In the genomic region with DNA sequence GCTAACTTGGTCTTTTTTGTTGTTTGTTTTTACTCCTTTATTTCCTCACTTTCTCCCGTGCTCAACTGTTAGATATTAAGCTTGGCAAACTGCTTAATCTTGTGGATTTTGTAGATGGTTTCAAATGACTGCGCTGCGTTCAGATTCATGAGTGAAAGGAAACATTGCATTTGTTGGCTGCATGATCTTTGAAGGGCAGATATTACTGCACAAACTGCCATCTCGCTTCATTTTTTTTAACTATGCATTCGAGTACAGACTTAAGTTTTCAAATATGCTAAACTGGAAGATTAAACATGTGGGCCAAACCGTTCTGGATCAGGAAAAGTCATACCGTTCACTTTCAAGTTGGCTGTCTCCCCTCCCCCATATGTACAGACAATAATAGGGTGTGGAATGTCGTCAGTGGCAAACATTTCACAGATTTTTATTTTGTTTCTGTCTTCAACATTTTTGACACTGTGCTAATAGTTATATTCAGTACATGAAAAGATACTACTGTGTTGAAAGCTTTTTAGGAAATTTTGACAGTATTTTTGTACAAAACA, we compare ENCODE assay signal across 8 mouse cellular contexts. TPM values are rescaled to one million over a fixed set of nuclear protein-coding genes. Genes with fewer than 3 reads are reported as not detected.
DNase-seq lines count a peak whose midpoint lies in the region; ATAC-seq and TF ChIP-seq lines count a peak whose summit lies in the region.

No protein-coding gene starts in this region.

- no peak for DNase-seq in gastrocnemius, adult 2 months
- no peak for DNase-seq in gastrocnemius, postnatal 4 days (ENCODE audit: low spot score in 2 of 2)
- no peak for DNase-seq in G1E (ENCODE audit: low spot score)
- DNase-seq in forebrain, postnatal 0 days = peak; percentile 11
- DNase-seq in liver, embryonic 11.5 days (ENCODE audit: low spot score) = no peak
- no peak for DNase-seq in stomach, postnatal 0 days (ENCODE audit: low spot score)
- no peak for DNase-seq in thymus, postnatal 10 days (ENCODE audit: low spot score in 2 of 2)
- no peak for DNase-seq in spleen, adult 12 weeks (ENCODE audit: low spot score)

- no peaks in the 10 kb centered on the region for H3K27me3 ChIP-seq in G1E (ENCODE audit: insufficient read depth, low read length)
- no peaks in the 10 kb centered on the region for H3K27me3 ChIP-seq in forebrain, postnatal 0 days (ENCODE audit: insufficient read depth, low read length)
- H3K27me3 ChIP-seq in liver, embryonic 11.5 days (replicated peaks; ENCODE audit: control insufficient read depth, insufficient read depth, low read length) = no peaks in the 10 kb centered on the region
- H3K27me3 ChIP-seq in stomach, postnatal 0 days (ENCODE audit: control insufficient read depth, insufficient read depth, low read length) = no peaks in the 10 kb centered on the region

- intact Hi-C loops in gastrocnemius, adult 2 months (cut with DNase I) = loop anchor here (5.0 to 10.0 kb wide), 2 partner anchors 1088 to 1150 kb away; no protein-coding TSS in a partner anchor

- H3K4me3 ChIP-seq in gastrocnemius, adult 2 months = peak overlapping the region; percentile 93
- peak overlapping the region; percentile 98 for H3K4me3 ChIP-seq in G1E (ENCODE audit: low read depth, low read length)
- peak overlapping the region; percentile 96 for H3K4me3 ChIP-seq in forebrain, postnatal 0 days (ENCODE audit: low read depth, low read length)
- H3K4me3 ChIP-seq in liver, embryonic 11.5 days (ENCODE audit: low read depth, low read length) = peak overlapping the region; percentile 97
- peak overlapping the region; percentile 95 for H3K4me3 ChIP-seq in stomach, postnatal 0 days (ENCODE audit: low read depth, low read length)

- H3K9me3 ChIP-seq in G1E (replicated peaks) = no peaks in the 10 kb centered on the region
- no peaks in the 10 kb centered on the region for H3K9me3 ChIP-seq in forebrain, postnatal 0 days (ENCODE audit: low read length)
- H3K9me3 ChIP-seq in liver, embryonic 11.5 days (ENCODE audit: control insufficient read depth, low read length) = no peaks in the 10 kb centered on the region
- no peaks in the 10 kb centered on the region for H3K9me3 ChIP-seq in stomach, postnatal 0 days (ENCODE audit: control insufficient read depth, low read length)

- TF ChIP-seq EP300 in stomach, postnatal 0 days (optimal IDR thresholded peaks at IDR 0.05) = no peak

- no peak for TF ChIP-seq CTCF in gastrocnemius, adult 2 months (IDR thresholded peaks at IDR 0.05)
- no peak for TF ChIP-seq CTCF in G1E (IDR thresholded peaks at IDR 0.05; ENCODE audit: low read depth, low read length)
- no peak for TF ChIP-seq CTCF in forebrain, postnatal 0 days (IDR thresholded peaks at IDR 0.05; ENCODE audit: low read depth)
- TF ChIP-seq CTCF in stomach, postnatal 0 days (IDR thresholded peaks at IDR 0.05; ENCODE audit: low read depth) = no peak

- peaks cover 62% of the 10 kb centered on the region for H3K4me1 ChIP-seq in G1E (ENCODE audit: insufficient read depth, low read depth, low read length)
- H3K4me1 ChIP-seq in forebrain, postnatal 0 days (ENCODE audit: insufficient read depth) = peaks cover 8% of the 10 kb centered on the region; the same call in 1 of the 2 replicates
- peaks cover 18% of the 10 kb centered on the region for H3K4me1 ChIP-seq in liver, embryonic 11.5 days (replicated peaks; ENCODE audit: control insufficient read depth, insufficient read depth, low read length)
- H3K4me1 ChIP-seq in stomach, postnatal 0 days (replicated peaks; ENCODE audit: control insufficient read depth, insufficient read depth) = no peaks in the 10 kb centered on the region; the same call in 1 of the 2 replicates

- peak overlapping the region; percentile 97 for H3K9ac ChIP-seq in forebrain, postnatal 0 days
- peak overlapping the region; percentile 38; the same call in 1 of the 2 replicates for H3K9ac ChIP-seq in liver, embryonic 11.5 days (ENCODE audit: low read depth, low read length)
- no peak overlapping the region for H3K9ac ChIP-seq in stomach, postnatal 0 days (ENCODE audit: low read length)

- no peak for ATAC-seq in G1E (ENCODE audit: extremely low read depth, insufficient number of reproducible peaks, low FRiP score, poor library complexity, severe bottlenecking)
- ATAC-seq in forebrain, postnatal 0 days = no peak
- no peak for ATAC-seq in liver, embryonic 11.5 days (replicated peaks; ENCODE audit: low FRiP score)
- no peak for ATAC-seq in stomach, postnatal 0 days (ENCODE audit: low FRiP score, low TSS enrichment)

- H3K27ac ChIP-seq in gastrocnemius, adult 2 months = peak overlapping the region; percentile 99
- H3K27ac ChIP-seq in forebrain, postnatal 0 days (ENCODE audit: low read depth, low read length) = no peak overlapping the region
- no peak overlapping the region for H3K27ac ChIP-seq in liver, embryonic 11.5 days (ENCODE audit: low read depth, low read length)
- no peak overlapping the region for H3K27ac ChIP-seq in stomach, postnatal 0 days (replicated peaks)

- H3K4me2 ChIP-seq in forebrain, postnatal 0 days (ENCODE audit: low read depth) = peak overlapping the region; percentile 73
- peak overlapping the region; percentile 94 for H3K4me2 ChIP-seq in liver, embryonic 11.5 days
- peak overlapping the region; percentile 84 for H3K4me2 ChIP-seq in stomach, postnatal 0 days (replicated peaks; ENCODE audit: low read depth)

- H3K36me3 ChIP-seq in G1E (replicated peaks) = peaks cover 18% of the 10 kb centered on the region
- H3K36me3 ChIP-seq in forebrain, postnatal 0 days (ENCODE audit: insufficient read depth) = no peaks in the 10 kb centered on the region
- peaks cover 3% of the 10 kb centered on the region; the same call in 1 of the 2 replicates for H3K36me3 ChIP-seq in liver, embryonic 11.5 days (ENCODE audit: control insufficient read depth, insufficient read depth, low read length)
- no peaks in the 10 kb centered on the region for H3K36me3 ChIP-seq in stomach, postnatal 0 days (ENCODE audit: control insufficient read depth, insufficient read depth, low read length)

- WGBS in forebrain, postnatal 0 days = 13% methylated on average over 8 of the region's 8 CpGs
- 24% methylated on average over 8 of the region's 8 CpGs for WGBS in liver, embryonic 11.5 days
- 17% methylated on average over 8 of the region's 8 CpGs for WGBS in stomach, postnatal 0 days

RNA-seq across cellular contexts. Expression of a gene that starts 2.1 kb away (rescaled TPM):
- total RNA-seq in gastrocnemius, adult 2 months (2021) = 100 to 1,000 TPM in 1 of 2 experiments, 10 to 100 TPM in 1; 28.6 to 114 TPM
- total RNA-seq in gastrocnemius, postnatal 4 days (2021) = 10 to 100 TPM; 37.6 to 41.5 TPM
- 273 and 316 TPM in 2 replicates for total RNA-seq in G1E (2014; fragmentation: Nextera tagmentation)
- total RNA-seq in G1E (2017) = 23.8 and 26.8 TPM in 2 replicates
- 231 and 269 TPM in 2 replicates for polyA plus RNA-seq in G1E (2012)
- 66.1 and 82.8 TPM in 2 replicates for total RNA-seq in forebrain, postnatal 0 days (2014; rRNA removed)
- 51.6 and 57.7 TPM in 2 replicates for polyA plus RNA-seq in forebrain, postnatal 0 days (2015; fragmentation: Nextera tagmentation; extraction: Ambion mirVana)
- polyA plus RNA-seq in liver, embryonic 11.5 days (2014; fragmentation: Nextera tagmentation; extraction: Ambion mirVana) = 50.7 and 50.8 TPM in 2 replicates
- polyA plus RNA-seq in stomach, postnatal 0 days (2015; fragmentation: Nextera tagmentation; extraction: Ambion mirVana) = 33.0 and 33.7 TPM in 2 replicates
